Mouse (Mus musculus) spleen, postnatal 14 days (tissue): ENCODE measurements around the gene Gabarap.
"Not testable (repeated sequence)": the region's sequence is repeated elsewhere in the genome, so short reads cannot be mapped to it uniquely, and the experiment has no call there.

ENCODE experiments used
- DNase-seq, 2 experiments: peaks; one replicate each; pipeline ENCODE4 v3.0.0; 2021 to 2022; ENCODE audit warnings: low spot score in 2 of 2

Gabarap gene

GRCm38 (mm10) chr11:69990850-69991691 lies at the start of gene Gabarap:
Gene Gabarap, plus strand, starts transcription at chr11:69991143.
- peak; percentile 92 to 94 for DNase-seq

GRCm38 (mm10) chr11:69945216-69945615 lies 45.7 kb upstream of the Gabarap start:
- DNase-seq, result no peak

GRCm38 (mm10) chr11:69945997-69946891 lies 44.7 kb upstream of the Gabarap start:
- peak in 1 of 2 experiments; percentile 21 for DNase-seq

- DNase-seq, result peak; percentile 50 to 56
These were observed 43.4 kb upstream of the Gabarap start for GRCm38 (mm10) chr11:69947337-69948065.

GRCm38 (mm10) chr11:69948066-69948762 lies 42.7 kb upstream of the Gabarap start, which contains the start of gene Slc2a4:
Gene Slc2a4, minus strand, starts transcription at chr11:69948188.
- peak; percentile 92 to 94 for DNase-seq

- peak; percentile 81 to 88 for DNase-seq
These were observed 42.2 kb upstream of the Gabarap start for GRCm38 (mm10) chr11:69948763-69949150.

- DNase-seq, result no peak
These were observed 40.0 kb upstream of the Gabarap start for GRCm38 (mm10) chr11:69950807-69951459.

DNA sequence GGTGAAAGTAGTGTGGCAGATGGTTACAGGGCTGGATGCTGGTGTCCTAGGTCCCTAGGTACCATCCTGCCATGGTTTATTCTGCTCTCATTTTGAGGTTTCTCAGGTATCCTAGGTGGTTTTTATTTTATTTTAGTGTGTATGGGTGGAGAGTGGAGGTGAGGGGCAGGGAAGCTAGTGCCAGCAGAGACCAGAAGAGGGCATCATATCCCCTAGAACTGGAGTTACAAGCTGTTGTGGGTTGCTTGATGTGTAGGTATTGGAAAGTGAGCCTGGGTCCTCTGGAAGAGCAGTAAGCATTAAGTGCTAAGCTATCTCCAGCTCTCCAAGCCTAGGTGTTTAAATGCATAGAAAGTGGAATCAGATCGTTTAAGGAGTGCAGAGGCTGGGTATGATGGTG lies 38.7 kb upstream of the Gabarap start:
- no peak for DNase-seq

DNA sequence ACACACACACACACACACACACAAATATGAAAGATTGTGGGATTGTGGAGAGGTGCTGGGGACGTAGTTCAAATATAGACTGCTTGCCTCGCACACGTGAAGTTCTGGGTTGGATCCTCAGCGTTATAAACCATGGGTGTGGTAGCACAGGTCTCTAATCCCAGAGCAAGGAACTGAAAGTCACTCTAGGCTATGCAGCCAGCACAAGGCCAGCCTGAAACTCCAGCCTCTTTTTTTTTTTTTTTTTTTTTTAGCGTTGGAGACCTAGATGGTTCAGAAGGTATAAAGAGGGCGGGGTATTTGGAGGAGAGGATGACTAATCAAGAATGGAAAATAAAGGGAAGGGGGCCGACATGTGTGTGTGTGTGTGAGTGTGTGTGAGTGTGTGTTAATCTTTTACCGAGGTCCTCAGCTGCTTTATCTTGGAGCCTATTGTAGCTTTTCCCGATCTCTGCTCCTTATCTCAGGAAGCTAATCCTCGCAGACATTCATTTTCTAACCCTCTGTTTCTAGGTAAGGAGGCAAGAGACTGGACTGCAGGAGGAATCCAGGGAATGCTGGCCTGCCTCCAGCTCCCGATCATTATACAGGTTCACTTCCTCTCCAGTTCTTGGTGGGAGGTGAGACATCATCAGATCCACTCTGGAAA lies 37.6 kb upstream of the Gabarap start:
- DNase-seq, result no peak

DNA sequence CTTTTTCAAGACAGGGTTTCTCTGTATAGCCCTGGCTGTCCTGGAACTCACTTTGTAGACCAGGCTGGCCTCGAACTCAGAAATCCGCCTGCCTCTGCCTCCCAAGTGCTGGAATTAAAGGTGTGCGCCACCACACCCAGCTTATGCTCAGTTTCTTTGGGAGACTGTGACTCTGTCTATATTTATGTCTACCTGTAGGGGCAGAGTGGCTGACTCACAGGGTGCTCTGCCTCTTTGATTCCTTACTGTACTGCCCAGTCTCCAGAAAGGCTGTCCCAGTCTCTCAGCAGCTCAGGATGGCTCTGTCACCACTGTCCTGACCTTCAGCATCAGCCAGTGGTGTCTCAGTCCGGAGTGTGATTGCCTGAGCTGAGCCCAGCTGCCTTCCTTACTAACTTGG lies 35.3 kb upstream of the Gabarap start:
- not testable (repeated sequence) for DNase-seq

GRCm38 (mm10) chr11:69956218-69956617 lies 34.7 kb upstream of the Gabarap start:
- DNase-seq, result no peak

DNA sequence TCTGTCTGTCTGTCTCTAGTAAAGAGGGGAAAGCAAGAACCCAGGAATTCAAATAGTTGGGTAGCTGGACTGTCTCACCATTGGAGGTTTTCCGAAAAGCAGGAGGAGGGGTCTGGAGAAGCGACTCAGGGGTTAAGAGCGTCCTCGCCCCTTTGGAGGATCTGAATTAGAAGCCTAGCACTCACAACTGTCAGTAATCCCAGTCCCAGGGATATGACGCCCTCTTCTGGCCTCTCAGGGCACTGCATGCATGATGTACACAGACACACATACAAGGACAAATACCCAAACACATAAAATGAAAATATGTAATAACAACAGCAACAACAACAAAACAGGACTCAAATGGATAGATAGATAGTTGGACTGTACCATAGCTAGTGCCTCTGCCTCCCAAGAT lies 30.3 kb upstream of the Gabarap start:
- no peak for DNase-seq

GRCm38 (mm10) chr11:69961841-69962240 lies 29.1 kb upstream of the Gabarap start:
- DNase-seq, result no peak

- DNase-seq, result no peak
These were observed 26.2 kb upstream of the Gabarap start, which contains the start of gene Cldn7 for GRCm38 (mm10) chr11:69964650-69965270. Gene Cldn7, plus strand, starts transcription at chr11:69964779.

GRCm38 (mm10) chr11:69965271-69966005 lies 25.5 kb upstream of the Gabarap start:
- no peak for DNase-seq

- DNase-seq, result no peak
These were observed 24.7 kb upstream of the Gabarap start for GRCm38 (mm10) chr11:69966006-69966859.

- DNase-seq, result no peak
These were observed 24.0 kb upstream of the Gabarap start for GRCm38 (mm10) chr11:69966860-69967517.
